Mouse (Mus musculus): ENCODE data around the gene Rnps1. TPM values are rescaled to one million over a fixed set of nuclear protein-coding genes. Genes with fewer than 3 reads are reported as not detected.

Gene Rnps1
- total RNA-seq (2023), result 10 to 100 TPM; 61.6 to 70.5 TPM

GRCm38 (mm10) chr17:24414230-24414976 lies at the start of gene Rnps1:
Rnps1 (plus strand) TSS chr17:24414565.

GRCm38 (mm10) chr17:24426471-24427169 lies 12.3 kb downstream of the Rnps1 start, which contains the start of gene Eci1:
Eci1 (plus strand) TSS chr17:24426641.

GRCm38 (mm10) chr17:24442632-24443155 lies 28.3 kb downstream of the Rnps1 start, which contains the start of gene Dnase1l2:
Dnase1l2 (minus strand) TSS chr17:24443105.

GRCm38 (mm10) chr17:24469910-24470602 lies 55.7 kb downstream of the Rnps1 start, which contains the start of the genes E4f1 and Pgp:
E4f1 (minus strand) TSS chr17:24470313.
Pgp (plus strand) TSS chr17:24470392.

GRCm38 (mm10) chr17:24473612-24474275 lies 59.4 kb downstream of the Rnps1 start, which contains the start of gene Bricd5:
Bricd5 (plus strand) TSS chr17:24473884.

Other genes starting within 250 kb of the Rnps1 start
- gene Atp6v0c, start 244.9 kb upstream of the Rnps1 start, total RNA-seq (2023), result 100 to 1,000 TPM; 376 to 393 TPM
- 10 to 100 TPM; 11.8 to 15.1 TPM for gene Tbc1d24, start 209.0 kb upstream of the Rnps1 start, total RNA-seq (2023)
- gene Ntn3, start 205.0 kb upstream of the Rnps1 start, total RNA-seq (2023), result under 1 TPM; 0.24 to 0.49 TPM
- 1 to 10 TPM; 8.8 to 9.9 TPM for gene Tedc2, start 193.7 kb upstream of the Rnps1 start, total RNA-seq (2023)
- gene Ccnf, start 163.1 kb upstream of the Rnps1 start, total RNA-seq (2023), result 10 to 100 TPM; 44.1 to 49.2 TPM
- under 1 TPM in 1 of 2 experiments, not detected in 1; 0.07 TPM for gene Abca17, start 63.5 kb upstream of the Rnps1 start, total RNA-seq (2023)
- 10 to 100 TPM; 37.7 to 42.7 TPM for gene Abca3, start 62.6 kb upstream of the Rnps1 start, total RNA-seq (2023)
- gene Eci1, start 12.1 kb downstream of the Rnps1 start, total RNA-seq (2023), result 10 to 100 TPM; 11.5 to 14.1 TPM
- 1 to 10 TPM; 2.0 to 2.3 TPM for gene Dnase1l2, start 28.5 kb downstream of the Rnps1 start, total RNA-seq (2023)
- gene E4f1, start 55.7 kb downstream of the Rnps1 start, total RNA-seq (2023), result 10 to 100 TPM; 31.8 to 42.2 TPM
- gene Pgp, start 55.8 kb downstream of the Rnps1 start, total RNA-seq (2023), result 10 to 100 TPM; 24.7 to 26.6 TPM
- gene Bricd5, start 59.3 kb downstream of the Rnps1 start, total RNA-seq (2023), result not detected
- gene Mlst8, start 64.5 kb downstream of the Rnps1 start, total RNA-seq (2023), result 10 to 100 TPM; 42.8 to 46.1 TPM
- not detected for gene Caskin1, start 74.0 kb downstream of the Rnps1 start, total RNA-seq (2023)
- gene Traf7, start 113.4 kb downstream of the Rnps1 start, total RNA-seq (2023), result 100 to 1,000 TPM; 132 to 134 TPM
- 1 to 10 TPM in 1 of 2 experiments, under 1 TPM in 1; 0.95 to 1.1 TPM for gene Rab26, start 119.6 kb downstream of the Rnps1 start, total RNA-seq (2023)
- 10 to 100 TPM; 16.1 to 22.7 TPM for gene Pkd1, start 135.3 kb downstream of the Rnps1 start, total RNA-seq (2023)
- gene Tsc2, start 218.1 kb downstream of the Rnps1 start, total RNA-seq (2023), result 10 to 100 TPM; 54.4 to 55.6 TPM
- gene Nthl1, start 218.1 kb downstream of the Rnps1 start, total RNA-seq (2023), result 1 to 10 TPM; 1.3 to 2.5 TPM
- gene Slc9a3r2, start 235.8 kb downstream of the Rnps1 start, total RNA-seq (2023), result 1 to 10 TPM; 2.1 to 3.1 TPM
- gene Npw, start 243.9 kb downstream of the Rnps1 start, total RNA-seq (2023), result not detected